Mouse (Mus musculus): ENCODE results near the gene Ftl1. TPM values are rescaled to one million over a fixed set of nuclear protein-coding genes. Genes with fewer than 3 reads are reported as not detected.
"Not testable (repeated sequence)": the region's sequence is repeated elsewhere in the genome, so short reads cannot be mapped to it uniquely, and the experiment has no call there.

Gene Ftl1
- total and polyA plus RNA-seq, 3 experiments: 213 to 903 (median 308) TPM

DNA sequence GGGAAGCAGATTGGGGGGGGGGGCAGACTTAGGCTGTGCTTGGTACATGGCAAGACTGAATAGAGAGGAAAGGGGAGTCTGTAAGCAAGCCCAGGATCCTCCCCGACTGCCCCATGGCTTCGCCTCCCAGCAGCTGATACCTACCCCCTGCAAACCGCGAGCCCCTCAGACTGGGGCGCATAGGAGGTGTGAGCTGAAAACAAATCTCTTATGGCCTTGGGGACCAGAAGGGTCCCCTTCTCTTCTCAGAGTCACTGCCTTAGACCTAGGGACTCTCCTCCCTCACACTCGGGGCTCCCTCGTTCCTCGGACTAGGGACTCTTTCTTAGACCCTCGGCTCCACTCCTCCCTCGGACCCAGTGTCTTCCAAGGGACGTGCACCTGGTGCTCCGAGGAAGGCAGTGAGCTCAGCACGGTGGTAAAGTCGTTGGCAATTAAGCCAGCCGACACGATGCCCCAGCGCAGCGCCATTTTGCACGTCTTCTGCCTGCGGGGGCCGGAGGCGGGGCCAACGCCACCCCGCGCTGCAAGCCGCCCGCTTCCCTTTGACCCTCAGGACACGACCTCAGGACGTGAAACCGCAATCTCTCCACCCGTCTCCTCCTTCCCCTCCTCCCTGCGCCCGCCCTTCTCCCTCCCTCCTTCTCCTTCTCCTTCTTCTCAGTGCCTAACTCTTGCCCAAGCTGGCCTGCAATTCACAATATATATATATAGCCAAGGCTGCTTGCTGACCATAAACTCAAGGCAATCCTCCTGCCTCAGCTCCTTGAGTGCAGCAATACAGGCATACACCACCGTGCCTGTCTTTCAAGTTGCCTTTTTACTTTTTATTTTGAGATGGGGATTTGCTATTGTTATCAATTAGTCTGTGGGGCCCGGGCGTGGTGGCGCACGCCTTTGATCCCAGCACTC is 28.9 kb upstream of the Ftl1 start, which contains the start of gene Dhdh:
Gene Dhdh, minus strand, starts transcription at position 513 of the 912 bp plus-strand sequence.
- WGBS: 18% methylated on average over 38 of the region's 38 CpGs
- Histone ChIP-seq H3K27ac (peak within 1 kb of the TSS; percentile 71), H3K79me2 (replicated peaks; ENCODE audit: control insufficient read depth, insufficient read depth, low read length) (no peaks in the 10 kb centered on the region), H3K9ac (ENCODE audit: low read depth, low read length) (peak within 1 kb of the TSS; percentile 63), H3K4me3 (peak within 1 kb of the TSS; percentile 59), H3K36me3 (ENCODE audit: control insufficient read depth, insufficient read depth, low read length) (no peaks in the 10 kb centered on the region), H3K27me3 (ENCODE audit: control insufficient read depth, insufficient read depth, low read length) (no peaks in the 10 kb centered on the region), H3K4me1 (ENCODE audit: control insufficient read depth, insufficient read depth, low read length) (peaks cover 4% of the 10 kb centered on the region)
- DNase-seq: peak; percentile 81 to 84
- intact Hi-C loops (cut with DNase I): no loop called here
- TF ChIP-seq CTCF (IDR thresholded peaks at IDR 0.05) (no peak), POLR2A (IDR thresholded peaks at IDR 0.05; ENCODE audit: insufficient read depth, low read depth, low read length) (peak; percentile 80)

DNA sequence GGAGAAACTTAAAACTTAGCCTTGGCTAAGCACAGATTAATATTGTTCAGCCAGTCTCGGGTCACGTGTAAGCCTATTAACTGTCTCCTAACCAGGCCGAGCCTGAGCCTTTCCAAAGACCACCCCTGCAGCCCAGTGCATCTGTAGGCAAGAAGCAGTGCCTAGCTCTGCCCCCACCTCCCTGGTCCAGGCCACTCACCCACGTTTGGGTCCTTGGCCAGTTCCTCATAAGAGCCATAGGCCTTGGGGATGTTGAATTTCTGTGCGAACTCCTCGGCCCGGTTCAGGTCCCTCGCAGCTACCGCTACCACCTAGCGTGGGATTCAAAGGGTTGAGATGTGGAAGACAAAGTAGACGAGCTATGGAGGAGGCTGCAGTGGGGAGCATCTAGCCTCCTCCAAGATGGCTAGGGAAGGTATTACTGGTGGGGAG is 28.2 kb upstream of the Ftl1 start:
- H3K27ac ChIP-seq: no peak overlapping the region; the same call in 1 of the 2 replicates
- WGBS: 71% methylated on average over 11 of the region's 11 CpGs
- no peak overlapping the region for H3K4me3 ChIP-seq
- H3K4me1 ChIP-seq (ENCODE audit: control insufficient read depth, insufficient read depth, low read length): peaks cover 1% of the 10 kb centered on the region; the same call in 1 of the 2 replicates
- TF ChIP-seq CTCF (IDR thresholded peaks at IDR 0.05) (no peak), EP300 (IDR thresholded peaks at IDR 0.05; ENCODE audit: insufficient read depth, low read depth, low read length) (no peak), POLR2A (IDR thresholded peaks at IDR 0.05; ENCODE audit: insufficient read depth, low read depth, low read length) (no peak)
- no peak overlapping the region for H3K9ac ChIP-seq (ENCODE audit: low read depth, low read length)
- no peaks in the 10 kb centered on the region for H3K27me3 ChIP-seq (ENCODE audit: control insufficient read depth, insufficient read depth, low read length)
- DNase-seq: no peak
- no peaks in the 10 kb centered on the region for H3K36me3 ChIP-seq (ENCODE audit: control insufficient read depth, insufficient read depth, low read length)
- intact Hi-C loops (cut with DNase I): no loop called here
- no peaks in the 10 kb centered on the region for H3K79me2 ChIP-seq (replicated peaks; ENCODE audit: control insufficient read depth, insufficient read depth, low read length)

DNA sequence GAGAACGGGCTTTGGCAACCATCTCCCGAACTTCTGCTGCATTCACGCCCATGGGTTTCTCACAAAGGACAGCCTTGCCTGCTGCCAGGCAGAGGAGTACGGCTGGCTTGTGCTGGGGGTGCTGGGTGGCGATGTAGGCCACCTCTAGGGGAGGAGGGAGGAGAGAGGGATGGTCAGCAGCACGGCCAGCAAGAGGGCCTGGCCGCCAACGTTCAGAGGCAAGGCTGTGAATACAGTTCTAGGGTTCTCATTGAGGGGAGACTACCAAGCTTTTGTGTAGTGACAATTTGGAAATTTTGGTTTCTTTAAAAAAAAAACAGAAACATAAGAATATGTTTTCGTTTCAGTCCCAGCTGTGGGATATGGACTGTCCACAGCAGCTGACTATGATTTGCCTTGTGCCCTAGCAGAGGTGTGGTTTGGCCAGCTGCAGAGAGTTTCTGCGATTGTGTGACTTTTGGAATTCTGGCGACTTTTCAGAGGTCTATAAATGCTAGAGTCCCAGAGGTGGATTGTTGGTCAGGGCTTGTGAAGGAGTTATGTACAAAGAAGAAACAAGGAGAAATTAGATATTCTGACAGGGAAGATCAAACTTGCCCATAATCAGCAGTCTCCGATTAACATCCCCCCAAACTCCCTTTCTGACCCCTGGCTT is 27.2 kb upstream of the Ftl1 start, which contains the start of gene Gm45808:
Gene Gm45808, minus strand, starts transcription at position 51 of the 655 bp plus-strand sequence.
- no peak within 1 kb of the TSS for H3K4me3 ChIP-seq
- no peak within 1 kb of the TSS for H3K27ac ChIP-seq
- no peaks in the 10 kb centered on the region for H3K27me3 ChIP-seq (ENCODE audit: control insufficient read depth, insufficient read depth, low read length)
- TF ChIP-seq EP300 (IDR thresholded peaks at IDR 0.05; ENCODE audit: insufficient read depth, low read depth, low read length): no peak
- TF ChIP-seq CTCF (IDR thresholded peaks at IDR 0.05): no peak
- TF ChIP-seq POLR2A (IDR thresholded peaks at IDR 0.05; ENCODE audit: insufficient read depth, low read depth, low read length): no peak
- intact Hi-C loops (cut with DNase I): no loop called here
- DNase-seq: no peak
- 79% methylated on average over 12 of the region's 12 CpGs for WGBS
- no peak within 1 kb of the TSS for H3K9ac ChIP-seq (ENCODE audit: low read depth, low read length)
- no peaks in the 10 kb centered on the region for H3K36me3 ChIP-seq (ENCODE audit: control insufficient read depth, insufficient read depth, low read length)
- no peaks in the 10 kb centered on the region for H3K79me2 ChIP-seq (replicated peaks; ENCODE audit: control insufficient read depth, insufficient read depth, low read length)
- peaks cover 1% of the 10 kb centered on the region; the same call in 1 of the 2 replicates for H3K4me1 ChIP-seq (ENCODE audit: control insufficient read depth, insufficient read depth, low read length)

DNA sequence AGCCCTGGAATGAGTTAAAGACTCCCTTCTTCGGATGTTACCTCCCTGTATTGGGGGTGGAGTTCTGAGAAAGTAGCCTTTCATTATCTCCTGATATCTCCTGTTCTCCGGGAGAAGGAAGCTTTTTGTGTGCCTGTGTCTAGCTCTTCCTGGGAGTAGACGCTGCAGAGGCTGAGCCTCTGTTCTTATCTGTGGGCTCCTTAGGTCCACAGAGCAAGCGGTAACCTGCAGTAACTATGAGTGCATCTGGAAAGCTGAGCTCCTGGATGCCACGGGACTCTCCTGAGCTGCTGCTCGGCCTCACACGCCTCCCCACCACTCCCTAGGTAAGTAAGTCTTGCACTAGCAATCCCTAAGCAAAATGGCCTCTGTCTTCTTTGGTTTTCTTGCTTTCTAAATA is 26.5 kb upstream of the Ftl1 start:
- Histone ChIP-seq H3K79me2 (replicated peaks; ENCODE audit: control insufficient read depth, insufficient read depth, low read length) (no peaks in the 10 kb centered on the region), H3K36me3 (ENCODE audit: control insufficient read depth, insufficient read depth, low read length) (no peaks in the 10 kb centered on the region), H3K27ac (no peak overlapping the region), H3K9ac (ENCODE audit: low read depth, low read length) (no peak overlapping the region), H3K4me3 (no peak overlapping the region), H3K27me3 (ENCODE audit: control insufficient read depth, insufficient read depth, low read length) (no peaks in the 10 kb centered on the region), H3K4me1 (ENCODE audit: control insufficient read depth, insufficient read depth, low read length) (peaks cover 1% of the 10 kb centered on the region; the same call in 1 of the 2 replicates)
- DNase-seq: no peak
- intact Hi-C loops (cut with DNase I): no loop called here
- 57% methylated on average over 7 of the region's 7 CpGs for WGBS
- TF ChIP-seq POLR2A (IDR thresholded peaks at IDR 0.05; ENCODE audit: insufficient read depth, low read depth, low read length) (no peak), EP300 (IDR thresholded peaks at IDR 0.05; ENCODE audit: insufficient read depth, low read depth, low read length) (no peak), CTCF (IDR thresholded peaks at IDR 0.05) (no peak)

DNA sequence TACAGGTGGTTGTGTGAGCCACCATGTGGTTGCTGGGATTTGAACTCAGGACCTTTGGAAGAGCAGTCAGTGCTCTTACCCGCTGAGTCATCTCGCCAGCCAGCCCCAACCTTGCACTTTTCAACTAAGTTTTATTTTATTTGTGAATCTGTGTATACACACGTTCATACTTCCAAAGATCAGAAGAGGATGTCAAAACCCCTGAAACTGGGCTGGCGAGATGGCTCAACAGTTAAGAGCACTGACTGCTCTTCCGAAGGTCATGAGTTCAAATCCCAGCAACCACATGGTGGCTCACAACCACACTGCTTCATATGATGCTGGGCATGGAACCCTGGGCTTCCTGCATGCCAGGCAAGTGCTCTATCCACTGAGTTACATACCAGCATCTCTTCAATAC is 25.3 kb upstream of the Ftl1 start:
- H3K4me3 ChIP-seq; intact Hi-C loops (cut with DNase I); H3K27me3 ChIP-seq (ENCODE audit: control insufficient read depth, insufficient read depth, low read length); H3K9ac ChIP-seq (ENCODE audit: low read depth, low read length); H3K4me1 ChIP-seq (ENCODE audit: control insufficient read depth, insufficient read depth, low read length); H3K27ac ChIP-seq; DNase-seq; H3K36me3 ChIP-seq (ENCODE audit: control insufficient read depth, insufficient read depth, low read length); H3K79me2 ChIP-seq (replicated peaks; ENCODE audit: control insufficient read depth, insufficient read depth, low read length): not testable (repeated sequence)
- WGBS: 92% methylated on average over 5 of the region's 5 CpGs

DNA sequence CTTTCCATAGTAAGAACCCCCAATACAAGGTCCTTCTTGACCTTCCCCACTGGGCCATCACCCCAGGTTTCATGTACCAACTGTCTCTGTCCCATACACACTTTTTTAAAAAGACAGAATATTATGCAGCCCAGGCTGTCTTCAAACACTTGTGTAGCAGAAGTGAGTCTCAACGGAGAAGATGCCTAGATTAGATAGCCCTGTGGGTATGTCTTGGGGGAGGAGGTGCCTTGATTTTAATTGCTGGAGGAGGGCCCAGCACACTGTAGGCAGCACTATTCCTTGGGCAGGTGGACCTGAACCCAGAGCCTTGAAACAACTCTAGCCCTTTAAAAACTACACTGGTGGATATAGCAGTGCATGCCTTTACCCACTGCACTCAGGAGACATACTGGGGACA is 22.5 kb upstream of the Ftl1 start:
- H3K36me3 ChIP-seq (ENCODE audit: control insufficient read depth, insufficient read depth, low read length): no peaks in the 10 kb centered on the region
- H3K9ac ChIP-seq (ENCODE audit: low read depth, low read length): no peak overlapping the region
- intact Hi-C loops (cut with DNase I): no loop called here
- H3K27ac ChIP-seq: no peak overlapping the region
- DNase-seq: no peak
- no peaks in the 10 kb centered on the region for H3K27me3 ChIP-seq (ENCODE audit: control insufficient read depth, insufficient read depth, low read length)
- WGBS: 58% methylated on average over 1 of the region's 1 CpGs
- no peak for TF ChIP-seq CTCF (IDR thresholded peaks at IDR 0.05)
- TF ChIP-seq EP300 (IDR thresholded peaks at IDR 0.05; ENCODE audit: insufficient read depth, low read depth, low read length): no peak
- no peak for TF ChIP-seq POLR2A (IDR thresholded peaks at IDR 0.05; ENCODE audit: insufficient read depth, low read depth, low read length)
- no peaks in the 10 kb centered on the region for H3K4me1 ChIP-seq (ENCODE audit: control insufficient read depth, insufficient read depth, low read length)
- no peaks in the 10 kb centered on the region for H3K79me2 ChIP-seq (replicated peaks; ENCODE audit: control insufficient read depth, insufficient read depth, low read length)
- H3K4me3 ChIP-seq: no peak overlapping the region
